Mouse (Mus musculus): ENCODE data around the gene Golt1a.

DNA sequence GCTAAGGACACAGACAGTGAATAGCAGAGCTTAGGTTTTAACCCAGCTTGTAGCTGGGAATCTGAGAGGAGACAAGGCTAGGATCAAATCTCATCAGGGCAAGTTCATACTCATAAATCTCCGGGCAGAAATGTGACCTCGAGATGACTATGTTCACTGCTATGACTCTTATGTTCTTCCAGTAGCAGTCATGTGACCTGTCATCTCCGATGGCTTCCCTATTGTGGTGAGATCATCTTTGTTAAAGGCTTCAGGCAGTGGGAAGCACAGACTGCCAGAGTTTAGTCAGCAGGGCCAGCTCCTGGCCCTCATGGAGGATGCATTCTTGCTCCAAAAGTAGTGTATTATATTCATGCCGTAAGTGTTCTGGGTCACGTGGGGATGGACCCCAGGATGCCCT lies 32.6 kb upstream of the Golt1a start:
- TF ChIP-seq CTCF (IDR thresholded peaks at IDR 0.05) (no peak), EP300 (IDR thresholded peaks at IDR 0.05) (no peak)
